Mouse (Mus musculus) kidney, adult 2 months (tissue): Measurements from ENCODE around the gene Degs1. TPM values are rescaled to one million over a fixed set of nuclear protein-coding genes. Genes with fewer than 3 reads are reported as not detected.

Experiments
- DNase-seq: peaks from one replicate; pipeline ENCODE4 v3.0.0; 2021
- H3K27ac ChIP-seq: fragments of 200-500 bp; 2 replicates; pipeline ENCODE4 v1.5.1; 2012; ENCODE audit warnings: low read depth, low read length, control low read depth, inconsistent platforms; ENCODE audit not compliant: insufficient read depth
- H3K27me3 ChIP-seq: fragments of 200-500 bp; replicated peaks from 2 replicates; pipeline ENCODE4 v1.6.1; 2012; ENCODE audit warnings: mild to moderate bottlenecking, moderate library complexity, low read length, inconsistent platforms; ENCODE audit not compliant: control insufficient read depth, insufficient read depth
- H3K36me3 ChIP-seq: fragments of 200-500 bp; 2 replicates; pipeline ENCODE4 v1.6.1; 2012; ENCODE audit warnings: mild to moderate bottlenecking, moderate library complexity, low read length, inconsistent platforms; ENCODE audit not compliant: control insufficient read depth, insufficient read depth
- H3K4me1 ChIP-seq: fragments of 200-500 bp; 2 replicates; pipeline ENCODE4 v1.6.1; 2011; ENCODE audit warnings: low read length; ENCODE audit not compliant: control insufficient read depth, insufficient read depth
- H3K4me3 ChIP-seq: fragments of 200-500 bp; 2 replicates; pipeline ENCODE4 v1.5.1; 2011; ENCODE audit warnings: mild to moderate bottlenecking, low read depth, low read length, control low read depth; ENCODE audit not compliant: insufficient read depth
- CTCF ChIP-seq: fragments of 200-500 bp; conservative IDR thresholded peaks from 2 replicates; pipeline ENCODE4 v1.5.1; 2011; ENCODE audit warnings: low read depth, mild to moderate bottlenecking, control low read depth, low read length, moderate library complexity, mixed read lengths; ENCODE audit not compliant: insufficient read depth, insufficient read length
- POLR2A ChIP-seq: fragments of 200-500 bp; IDR thresholded peaks from one replicate; pipeline ENCODE4 v1.6.1; 2011; ENCODE audit warnings: low read depth, low read length, control low read depth
- WGBS: fragments of 180-500 bp; shearing (Covaris S2); methylation state at CpG from one replicate; pipeline ENCODE4 v1.1.7; 2018; 5-methylcytosine and 5-hydroxymethylcytosine counted together
- polyA plus RNA-seq: library from polyadenylated mRNA; depleted of rRNA; stranded (reverse); fragments of >200 nt; gene quantifications from 2 replicates; pipeline ENCODE4 v1.2.3, GENCODE M21; 2012

Gene Degs1
- polyA plus RNA-seq, 1 experiment, result 158 TPM

GRCm38 (mm10) chr1:182310316-182310715 is 27.7 kb upstream of the Degs1 start:
- H3K27me3 ChIP-seq, result no peaks in the 10 kb centered on the region
- H3K4me1 ChIP-seq, result no peaks in the 10 kb centered on the region
- no peaks in the 10 kb centered on the region; the same call in 1 of the 2 replicates for H3K36me3 ChIP-seq
- WGBS, result 91% methylated on average over 2 of the region's 2 CpGs
- TF ChIP-seq CTCF (no peak), POLR2A (no peak)
- H3K27ac ChIP-seq, result no peak overlapping the region
- DNase-seq, result no peak
- no peak overlapping the region for H3K4me3 ChIP-seq

GRCm38 (mm10) chr1:182309403-182309802 is 26.8 kb upstream of the Degs1 start:
- TF ChIP-seq CTCF, result no peak
- no peak for TF ChIP-seq POLR2A
- no peaks in the 10 kb centered on the region for H3K27me3 ChIP-seq
- DNase-seq, result no peak
- H3K4me3 ChIP-seq, result no peak overlapping the region
- H3K4me1 ChIP-seq, result no peaks in the 10 kb centered on the region
- no peaks in the 10 kb centered on the region for H3K36me3 ChIP-seq
- 49% methylated on average over 5 of the region's 5 CpGs for WGBS
- no peak overlapping the region for H3K27ac ChIP-seq

- no peak overlapping the region for H3K27ac ChIP-seq
- no peak overlapping the region for H3K4me3 ChIP-seq
- WGBS, result 87% methylated on average over 5 of the region's 5 CpGs
- TF ChIP-seq CTCF, result no peak
- TF ChIP-seq POLR2A, result no peak
- H3K27me3 ChIP-seq, result no peaks in the 10 kb centered on the region
- no peaks in the 10 kb centered on the region for H3K36me3 ChIP-seq
- no peak for DNase-seq
- H3K4me1 ChIP-seq, result no peaks in the 10 kb centered on the region
Observed at GRCm38 (mm10) chr1:182302916-182303315, 20.3 kb upstream of the Degs1 start.

- no peaks in the 10 kb centered on the region for H3K36me3 ChIP-seq
- H3K4me1 ChIP-seq, result no peaks in the 10 kb centered on the region
- 74% methylated on average over 6 of the region's 6 CpGs for WGBS
- no peak overlapping the region for H3K27ac ChIP-seq
- TF ChIP-seq POLR2A (no peak), CTCF (no peak)
- H3K27me3 ChIP-seq, result no peaks in the 10 kb centered on the region
- H3K4me3 ChIP-seq, result no peak overlapping the region
- no peak for DNase-seq
Observed at GRCm38 (mm10) chr1:182302176-182302870, 19.7 kb upstream of the Degs1 start.

GRCm38 (mm10) chr1:182297821-182298220 is 15.2 kb upstream of the Degs1 start:
- DNase-seq, result no peak
- H3K36me3 ChIP-seq, result no peaks in the 10 kb centered on the region
- 97% methylated on average over 5 of the region's 5 CpGs for WGBS
- no peak overlapping the region for H3K4me3 ChIP-seq
- TF ChIP-seq CTCF (no peak), POLR2A (no peak)
- no peaks in the 10 kb centered on the region for H3K4me1 ChIP-seq
- no peak overlapping the region for H3K27ac ChIP-seq
- H3K27me3 ChIP-seq, result no peaks in the 10 kb centered on the region

GRCm38 (mm10) chr1:182297246-182297645 is 14.6 kb upstream of the Degs1 start:
- WGBS, result 86% methylated on average over 3 of the region's 3 CpGs
- no peak for DNase-seq
- Histone ChIP-seq H3K36me3 (no peaks in the 10 kb centered on the region), H3K27me3 (no peaks in the 10 kb centered on the region), H3K27ac (no peak overlapping the region), H3K4me1 (no peaks in the 10 kb centered on the region), H3K4me3 (no peak overlapping the region)
- no peak for TF ChIP-seq CTCF
- TF ChIP-seq POLR2A, result no peak

GRCm38 (mm10) chr1:182296816-182297215 is 14.2 kb upstream of the Degs1 start:
- H3K4me1 ChIP-seq, result no peaks in the 10 kb centered on the region
- no peak overlapping the region for H3K4me3 ChIP-seq
- no peak for TF ChIP-seq POLR2A
- TF ChIP-seq CTCF, result no peak
- no peak for DNase-seq
- H3K27ac ChIP-seq, result no peak overlapping the region
- no peaks in the 10 kb centered on the region for H3K27me3 ChIP-seq
- WGBS, result 91% methylated on average over 6 of the region's 6 CpGs
- no peaks in the 10 kb centered on the region for H3K36me3 ChIP-seq
